Mouse (Mus musculus) stomach, postnatal 0 days (tissue): ENCODE measurements at regions not wholly inside any gene's neighbourhood (a gene's known extent, or its start where the extent isn't known, plus 50 kb on each side); places are given as distances from the start of the nearest gene placed in this dataset.

Experiments
- ATAC-seq: fragments of 200-750 bp; cut with Nextera tagmentation; 2 replicates; pipeline ENCODE4 v1.8.0; 2017; ENCODE audit not compliant: low FRiP score, low TSS enrichment
- DNase-seq: peaks from one replicate; pipeline ENCODE4 v3.0.0-alpha.2; 2016; ENCODE audit warnings: low spot score
- H3K27ac ChIP-seq: fragments of 300-500 bp; sonication (generic); replicated peaks from 2 replicates; pipeline ENCODE4 v1.5.1; 2014; ENCODE audit warnings: mild to moderate bottlenecking, control low read depth
- H3K27me3 ChIP-seq: fragments of 300-500 bp; sonication (generic); 2 replicates; pipeline ENCODE4 v1.6.1; 2014; ENCODE audit warnings: low read length; ENCODE audit not compliant: control insufficient read depth, insufficient read depth
- H3K36me3 ChIP-seq: fragments of 300-500 bp; sonication (generic); 2 replicates; pipeline ENCODE4 v1.6.1; 2014; ENCODE audit warnings: low read length, mixed read lengths; ENCODE audit not compliant: control insufficient read depth, insufficient read depth
- H3K4me1 ChIP-seq: fragments of 300-500 bp; sonication (generic); replicated peaks from 2 replicates; pipeline ENCODE4 v1.6.1; 2014; ENCODE audit warnings: antibody characterized with exemption; ENCODE audit not compliant: control insufficient read depth, insufficient read depth
- H3K4me2 ChIP-seq: fragments of 300-500 bp; sonication (generic); replicated peaks from 2 replicates; pipeline ENCODE4 v1.6.1; 2014; ENCODE audit warnings: low read depth, mild to moderate bottlenecking, control low read depth, moderate library complexity
- H3K4me3 ChIP-seq: fragments of 300-500 bp; sonication (generic); 2 replicates; pipeline ENCODE4 v1.5.1; 2014; ENCODE audit warnings: low read depth, low read length, control low read depth
- H3K9ac ChIP-seq: fragments of 300-500 bp; sonication (generic); 2 replicates; pipeline ENCODE4 v1.6.1; 2014; ENCODE audit warnings: mild to moderate bottlenecking, low read length, control low read depth, mixed read lengths
- H3K9me3 ChIP-seq: fragments of 300-500 bp; sonication (generic); 2 replicates; pipeline ENCODE4 v1.6.1; 2016; ENCODE audit warnings: low read length; ENCODE audit not compliant: control insufficient read depth
- CTCF ChIP-seq: IDR thresholded peaks from 2 replicates; pipeline ENCODE4 v1.5.1; 2016; ENCODE audit warnings: antibody characterized with exemption, low read depth, mild to moderate bottlenecking, moderate library complexity
- EP300 ChIP-seq: optimal IDR thresholded peaks from 2 replicates; pipeline ENCODE3; 2016; ENCODE audit warnings: antibody characterized with exemption
- WGBS: fragments of 180-500 bp; shearing (Covaris S2); extraction: QIAGEN DNeasy Blood & Tissue Kit; methylation state at CpG from one replicate; pipeline ENCODE4 v1.1.7; 2014; 5-methylcytosine and 5-hydroxymethylcytosine counted together

GRCm38 (mm10) chr11:91065365-91065764, 377.2 kb upstream of the Tom1l1 start:
- Histone ChIP-seq H3K4me1 (no peaks in the 10 kb centered on the region), H3K27me3 (no peaks in the 10 kb centered on the region), H3K4me3 (no peak overlapping the region), H3K27ac (no peak overlapping the region), H3K4me2 (no peak overlapping the region), H3K36me3 (no peaks in the 10 kb centered on the region), H3K9me3 (no peaks in the 10 kb centered on the region), H3K9ac (no peak overlapping the region)
- DNase-seq (no peak), ATAC-seq (no peak)
- TF ChIP-seq EP300 (no peak), CTCF (no peak)
- WGBS: 21% methylated on average over 6 of the region's 6 CpGs

GRCm38 (mm10) chr11:91056966-91057597, 368.9 kb upstream of the Tom1l1 start:
- H3K4me1 ChIP-seq: no peaks in the 10 kb centered on the region
- no peaks in the 10 kb centered on the region for H3K36me3 ChIP-seq
- no peaks in the 10 kb centered on the region for H3K9me3 ChIP-seq
- DNase-seq (no peak), ATAC-seq (no peak)
- H3K27ac ChIP-seq: no peak overlapping the region
- TF ChIP-seq EP300 (no peak), CTCF (no peak)
- H3K4me2 ChIP-seq: no peak overlapping the region
- H3K4me3 ChIP-seq: no peak overlapping the region
- 42% methylated on average over 9 of the region's 9 CpGs for whole genome bisulfite sequencing
- no peak overlapping the region for H3K9ac ChIP-seq
- no peaks in the 10 kb centered on the region for H3K27me3 ChIP-seq

GRCm38 (mm10) chr11:91053321-91053720, 365.2 kb upstream of the Tom1l1 start:
- Histone ChIP-seq H3K4me2 (no peak overlapping the region), H3K36me3 (no peaks in the 10 kb centered on the region), H3K4me3 (no peak overlapping the region), H3K27me3 (no peaks in the 10 kb centered on the region), H3K4me1 (no peaks in the 10 kb centered on the region), H3K9ac (no peak overlapping the region), H3K9me3 (no peaks in the 10 kb centered on the region), H3K27ac (no peak overlapping the region)
- 71% methylated on average over 2 of the region's 2 CpGs for WGBS
- no peak for TF ChIP-seq EP300
- no peak for TF ChIP-seq CTCF
- ATAC-seq: no peak
- DNase-seq: no peak

DNA sequence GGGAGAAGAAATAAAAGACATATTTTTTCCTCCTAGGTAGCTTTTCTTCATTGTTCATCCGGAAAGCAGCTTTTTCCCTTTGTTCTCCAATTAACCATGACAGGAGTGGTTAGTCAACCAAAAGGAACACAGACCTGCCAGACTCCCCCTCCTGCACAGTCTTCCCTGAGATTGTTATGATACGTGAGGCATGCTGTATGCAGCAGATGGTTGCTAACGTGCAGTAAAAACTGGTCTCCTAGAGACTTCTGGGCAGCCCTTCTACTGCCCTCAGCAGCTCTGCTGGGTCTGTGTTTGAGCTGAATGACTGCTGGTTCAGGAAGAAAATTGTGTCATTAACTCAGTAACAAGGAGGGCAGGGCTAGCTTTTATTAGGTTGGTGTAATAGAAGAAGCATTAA, 363.5 kb upstream of the Tom1l1 start:
- no peak for ATAC-seq
- 38% methylated on average over 3 of the region's 3 CpGs for WGBS
- Histone ChIP-seq H3K9ac (no peak overlapping the region), H3K27ac (no peak overlapping the region), H3K4me2 (no peak overlapping the region), H3K4me3 (no peak overlapping the region), H3K4me1 (no peaks in the 10 kb centered on the region), H3K27me3 (no peaks in the 10 kb centered on the region), H3K36me3 (no peaks in the 10 kb centered on the region), H3K9me3 (no peaks in the 10 kb centered on the region)
- no peak for DNase-seq
- TF ChIP-seq EP300: no peak
- TF ChIP-seq CTCF: no peak

DNA sequence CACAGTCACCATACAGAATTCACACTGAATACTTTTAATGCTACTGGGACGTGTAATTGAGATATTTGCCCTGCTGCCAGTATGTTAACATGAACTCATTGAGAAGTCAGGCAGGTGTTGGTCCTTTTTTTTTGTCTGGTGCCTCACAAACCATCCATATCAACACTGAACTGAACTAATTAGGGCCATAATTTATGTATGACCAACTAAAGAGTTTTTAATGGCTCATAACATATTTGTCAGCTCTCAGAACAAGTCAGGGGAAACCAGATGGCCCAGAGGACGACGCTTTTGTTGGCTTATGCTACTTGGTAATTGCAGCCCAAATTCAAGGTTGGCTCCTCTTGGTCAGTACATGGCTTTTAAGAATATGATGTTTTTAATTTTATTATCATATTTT, 353.3 kb upstream of the Tom1l1 start:
- TF ChIP-seq EP300 (no peak), CTCF (no peak)
- Histone ChIP-seq H3K36me3 (no peaks in the 10 kb centered on the region), H3K4me1 (no peaks in the 10 kb centered on the region), H3K27me3 (no peaks in the 10 kb centered on the region), H3K4me2 (no peak overlapping the region), H3K9ac (no peak overlapping the region), H3K27ac (no peak overlapping the region), H3K9me3 (no peaks in the 10 kb centered on the region), H3K4me3 (no peak overlapping the region)
- ATAC-seq: no peak
- WGBS: 75% methylated on average over 3 of the region's 3 CpGs
- no peak for DNase-seq
